Mouse (Mus musculus) layer of hippocampus, adult 8-10 months (tissue): ENCODE measurements at regions not wholly inside any gene's neighbourhood (a gene's known extent, or its start where the extent isn't known, plus 50 kb on each side); places are given as distances from the start of the nearest gene placed in this dataset.

Source experiments
- DNase-seq, 2 experiments: peaks; one replicate each; pipeline ENCODE4 v3.0.0; 2022; ENCODE audit warnings: low spot score in 2 of 2

- no peak for DNase-seq
These were observed 309.2 kb upstream of the Negr1 start for GRCm38 (mm10) chr3:156252256-156252861.

GRCm38 (mm10) chr3:156253172-156253934 lies 308.2 kb upstream of the Negr1 start:
- DNase-seq: no peak

DNA sequence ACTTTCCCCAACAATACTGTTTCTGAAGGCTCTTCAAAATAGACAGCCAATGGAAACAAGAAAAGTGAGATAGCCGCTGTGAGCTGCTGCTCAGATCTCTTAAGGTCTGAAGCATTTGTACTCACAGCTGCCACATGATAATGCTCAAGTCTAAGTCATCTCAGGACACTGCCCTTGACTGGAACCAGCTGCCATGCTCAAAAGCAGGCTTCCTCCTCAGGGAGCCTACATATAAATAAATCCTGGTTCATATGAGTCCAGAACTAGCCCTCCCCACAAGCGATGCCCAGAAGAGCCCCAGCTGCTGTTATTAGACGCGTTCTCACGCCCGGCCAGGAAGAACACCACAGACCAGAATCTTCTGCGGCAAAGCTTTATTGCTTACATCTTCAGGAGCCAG lies 304.9 kb upstream of the Negr1 start:
- no peak for DNase-seq

- no peak for DNase-seq
These were observed 296.9 kb upstream of the Negr1 start for GRCm38 (mm10) chr3:156264654-156265053.

- no peak for DNase-seq
These were observed 293.9 kb upstream of the Negr1 start for GRCm38 (mm10) chr3:156267727-156268126.

GRCm38 (mm10) chr3:156299984-156300770 lies 261.4 kb upstream of the Negr1 start:
- DNase-seq: peak in 1 of 2 experiments; percentile 24

DNA sequence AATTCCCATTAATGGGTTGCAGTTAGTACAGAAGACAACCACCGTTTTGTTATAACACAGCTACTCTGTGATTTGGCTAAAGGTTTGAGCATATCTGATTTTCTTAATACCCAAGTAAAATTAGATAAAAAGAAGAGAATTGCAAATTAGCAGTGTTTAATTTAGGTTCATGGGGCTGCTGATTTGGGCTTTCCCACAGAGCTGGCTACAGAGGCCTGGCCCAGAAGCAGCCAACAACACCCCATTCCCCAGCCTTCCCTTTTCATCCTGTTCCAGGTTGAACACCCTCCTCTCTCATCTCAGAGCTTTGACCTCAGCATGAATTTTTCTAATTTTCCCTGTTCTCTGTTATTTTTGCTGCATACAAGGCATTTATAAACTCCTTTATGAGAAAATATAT lies 260.3 kb upstream of the Negr1 start:
- no peak for DNase-seq

- DNase-seq: no peak
These were observed 259.8 kb upstream of the Negr1 start for GRCm38 (mm10) chr3:156301745-156302144.

DNA sequence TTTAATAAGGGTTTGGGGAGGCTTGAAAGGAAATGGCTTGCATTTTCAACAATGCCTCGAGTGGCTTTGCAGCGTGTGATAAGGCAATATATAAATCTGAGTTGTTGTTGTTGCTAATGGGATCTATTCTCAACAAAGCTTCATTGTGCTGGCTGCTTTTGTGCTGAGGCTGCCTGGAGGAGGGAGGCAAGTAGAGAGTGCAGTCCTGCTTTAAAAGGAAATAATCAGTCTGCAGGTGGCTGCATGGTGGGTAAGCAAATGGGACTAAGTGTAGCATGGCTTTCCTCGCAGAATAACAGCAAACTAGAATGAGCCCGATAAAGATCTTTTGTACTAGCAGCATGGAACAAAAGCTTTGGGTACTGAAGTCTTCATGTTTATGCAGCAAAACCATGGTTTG lies 257.4 kb upstream of the Negr1 start:
- no peak for DNase-seq

DNA sequence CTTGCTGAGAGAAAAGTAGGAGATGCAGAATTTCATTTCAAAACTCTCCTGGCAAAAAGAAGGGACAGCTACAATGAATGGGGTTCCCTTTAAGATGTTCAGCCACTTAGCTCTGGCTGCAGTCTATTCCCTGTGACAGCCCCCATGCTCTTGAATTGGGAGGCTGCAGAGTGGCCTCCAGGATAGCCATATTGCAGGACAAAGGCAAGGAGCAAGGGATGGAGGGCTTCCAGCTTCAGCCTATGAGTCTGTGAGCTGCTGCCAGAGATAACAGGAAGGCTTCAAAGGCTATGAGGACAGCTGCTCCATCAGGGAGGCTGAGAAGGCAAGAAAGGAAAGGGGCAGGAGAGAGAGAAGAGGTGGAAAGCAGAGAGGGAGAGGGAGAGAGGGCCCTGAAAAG lies 256.5 kb upstream of the Negr1 start:
- DNase-seq: no peak

- DNase-seq: no peak
These were observed 226.4 kb upstream of the Negr1 start for GRCm38 (mm10) chr3:156335033-156335793.

DNA sequence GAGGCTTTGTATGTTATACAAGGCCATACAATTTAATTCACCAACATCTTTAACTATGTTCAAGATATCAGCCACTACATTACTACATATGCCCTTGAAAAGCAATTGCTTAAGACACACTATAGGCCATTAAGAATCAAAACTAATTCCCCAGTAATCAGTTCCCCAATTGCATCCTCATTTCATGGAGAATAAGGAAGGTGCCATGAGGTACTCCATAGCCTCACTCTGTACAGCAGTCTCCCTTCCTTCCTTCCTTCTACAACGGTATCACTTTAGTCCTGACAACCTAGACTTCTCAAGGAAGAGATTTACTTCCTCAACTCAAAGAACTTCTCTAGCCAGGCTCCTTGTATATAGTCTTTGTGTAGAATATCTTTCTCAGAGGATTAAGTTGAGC lies 220.1 kb upstream of the Negr1 start:
- DNase-seq: no peak

GRCm38 (mm10) chr3:156351727-156352126 lies 209.9 kb upstream of the Negr1 start:
- DNase-seq: no peak

DNA sequence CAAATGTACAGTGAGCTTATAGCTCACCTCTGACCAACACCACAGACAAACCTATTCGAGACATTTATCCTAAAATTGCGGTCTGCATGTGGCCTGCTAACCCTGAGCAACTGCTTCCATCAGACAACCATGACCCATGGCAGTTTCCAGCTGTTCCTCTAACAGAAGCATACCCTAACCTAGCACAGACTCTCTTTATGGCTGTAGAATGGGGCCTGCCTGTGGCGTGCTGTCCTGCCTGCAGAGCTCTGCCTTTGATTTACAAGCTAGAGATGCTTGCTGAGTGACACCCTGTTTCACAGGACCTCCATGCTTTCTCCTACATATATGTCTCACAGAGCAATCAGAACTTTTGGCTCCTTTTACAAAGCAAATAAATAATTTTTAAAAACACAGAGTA lies 208.2 kb upstream of the Negr1 start:
- DNase-seq: no peak

GRCm38 (mm10) chr3:156353841-156354473 lies 207.6 kb upstream of the Negr1 start:
- no peak for DNase-seq

- DNase-seq: no peak
These were observed 192.8 kb upstream of the Negr1 start for GRCm38 (mm10) chr3:156368669-156369343.

DNA sequence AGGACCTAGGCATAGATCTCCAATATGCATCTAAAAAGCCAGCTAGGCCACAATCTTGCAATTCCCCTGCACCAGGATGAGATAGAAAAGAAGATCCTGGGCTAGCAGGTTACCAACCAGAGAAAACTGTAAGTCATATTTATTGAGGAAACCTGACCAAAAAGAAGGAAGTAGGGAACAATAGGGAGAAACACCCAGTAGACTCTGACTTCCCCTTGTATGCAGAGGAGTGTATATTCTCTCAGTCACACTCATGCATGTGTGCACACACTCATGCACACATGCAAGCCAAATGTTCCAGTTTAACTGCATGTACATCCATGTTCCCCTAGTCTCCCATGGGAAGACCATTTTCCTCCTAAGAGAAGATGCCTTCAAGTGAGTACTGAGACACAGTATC lies 184.9 kb upstream of the Negr1 start:
- DNase-seq: no peak

GRCm38 (mm10) chr3:156382919-156383318 lies 178.7 kb upstream of the Negr1 start:
- no peak for DNase-seq

GRCm38 (mm10) chr3:156406136-156406535 lies 155.5 kb upstream of the Negr1 start:
- DNase-seq: no peak

DNA sequence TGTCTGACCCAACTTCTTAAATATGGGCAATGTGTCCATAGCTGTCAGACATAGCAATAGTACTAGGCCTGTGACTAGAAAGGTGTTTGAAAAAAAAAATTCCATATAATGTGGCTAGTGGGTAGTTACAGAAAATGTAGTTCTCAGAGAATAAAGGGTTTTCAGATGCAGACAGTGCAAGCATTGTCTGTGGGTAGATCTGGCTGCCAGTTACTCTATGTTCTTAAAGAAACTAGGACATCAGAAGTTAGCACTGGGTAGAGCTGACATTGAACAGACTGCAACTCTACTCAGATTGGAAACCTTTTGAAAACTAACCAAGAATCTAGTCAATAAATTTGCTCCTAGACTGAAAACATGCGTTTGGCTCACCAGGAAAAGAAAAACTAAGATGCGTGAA lies 154.5 kb upstream of the Negr1 start:
- DNase-seq: no peak

- no peak for DNase-seq
These were observed 151.5 kb upstream of the Negr1 start for GRCm38 (mm10) chr3:156410126-156410525.
